ENCODE assay signal across 8 mouse cellular contexts in genomic region chr2:72038235-72038634, GRCm38 (mm10). TPM values are rescaled to one million over a fixed set of nuclear protein-coding genes. Genes with fewer than 3 reads are reported as not detected.
DNase-seq lines count a peak whose midpoint lies in the region; ATAC-seq and TF ChIP-seq lines count a peak whose summit lies in the region.

No protein-coding gene starts in this region.

- peak; percentile 90 for DNase-seq in hindbrain, embryonic 11.5 days (ENCODE audit: low spot score)
- DNase-seq in cerebellum, postnatal 10 days = peak; percentile 93 to 95
- peak; percentile 83 to 89 for DNase-seq in frontal cortex, postnatal 36 days (ENCODE audit: low spot score in 2 of 2)
- DNase-seq in kidney, adult 11 months = peak; percentile 55
- DNase-seq in left cerebral cortex, postnatal 36 days (ENCODE audit: low spot score in 2 of 2) = peak; percentile 76 to 84
- DNase-seq in midbrain, postnatal 0 days (ENCODE audit: low spot score) = peak; percentile 92
- DNase-seq in spleen, postnatal 10 days (ENCODE audit: low spot score in 2 of 2) = peak; percentile 53 to 79

- no peak for ATAC-seq in hindbrain, embryonic 11.5 days (ENCODE audit: low FRiP score)
- ATAC-seq in hindbrain, embryonic 13.5 days (ENCODE audit: low FRiP score) = no peak
- peak; percentile 38; the same call in 1 of the 2 replicates for ATAC-seq in midbrain, postnatal 0 days (ENCODE audit: low FRiP score)

- no peaks in the 10 kb centered on the region for H3K27me3 ChIP-seq in hindbrain, embryonic 11.5 days (ENCODE audit: control insufficient read depth, insufficient read depth, low read length)
- peaks cover 19% of the 10 kb centered on the region for H3K27me3 ChIP-seq in hindbrain, embryonic 13.5 days
- no peaks in the 10 kb centered on the region for H3K27me3 ChIP-seq in midbrain, postnatal 0 days (ENCODE audit: insufficient read depth, low read length)

- no peaks in the 10 kb centered on the region for H3K36me3 ChIP-seq in hindbrain, embryonic 11.5 days (ENCODE audit: control insufficient read depth, insufficient read depth, low read length)
- no peaks in the 10 kb centered on the region for H3K36me3 ChIP-seq in hindbrain, embryonic 13.5 days
- H3K36me3 ChIP-seq in midbrain, postnatal 0 days (ENCODE audit: insufficient read depth, low read length) = peaks cover 9% of the 10 kb centered on the region

- H3K9ac ChIP-seq in hindbrain, embryonic 11.5 days (ENCODE audit: low read depth, low read length) = no peak overlapping the region
- no peak overlapping the region for H3K9ac ChIP-seq in hindbrain, embryonic 13.5 days
- H3K9ac ChIP-seq in midbrain, postnatal 0 days (replicated peaks; ENCODE audit: low read length, poor library complexity, severe bottlenecking) = no peak overlapping the region

- intact Hi-C loops in left cerebral cortex, postnatal 36 days (cut with DNase I) = loop anchor here (2.0 to 10.0 kb wide), 4 partner anchors 111 to 357 kb away; no protein-coding TSS in a partner anchor

- no peak overlapping the region for H3K4me2 ChIP-seq in hindbrain, embryonic 11.5 days (replicated peaks; ENCODE audit: low read depth, low read length)
- no peak overlapping the region for H3K4me2 ChIP-seq in hindbrain, embryonic 13.5 days
- H3K4me2 ChIP-seq in midbrain, postnatal 0 days (ENCODE audit: low read depth, low read length, poor library complexity, severe bottlenecking) = no peak overlapping the region

- WGBS in hindbrain, embryonic 11.5 days = 41% methylated on average over 1 of the region's 1 CpGs
- 30% methylated on average over 1 of the region's 1 CpGs for WGBS in hindbrain, embryonic 13.5 days
- WGBS in midbrain, postnatal 0 days = 17% methylated on average over 1 of the region's 1 CpGs

- no peak overlapping the region for H3K4me3 ChIP-seq in hindbrain, embryonic 11.5 days (ENCODE audit: low read depth, low read length)
- no peak overlapping the region for H3K4me3 ChIP-seq in hindbrain, embryonic 13.5 days
- H3K4me3 ChIP-seq in midbrain, postnatal 0 days (ENCODE audit: low read depth, low read length) = no peak overlapping the region

- no peaks in the 10 kb centered on the region for H3K4me1 ChIP-seq in hindbrain, embryonic 11.5 days (replicated peaks; ENCODE audit: control insufficient read depth, insufficient read depth, low read length)
- no peaks in the 10 kb centered on the region; the same call in 1 of the 2 replicates for H3K4me1 ChIP-seq in hindbrain, embryonic 13.5 days (replicated peaks)
- no peaks in the 10 kb centered on the region for H3K4me1 ChIP-seq in midbrain, postnatal 0 days (ENCODE audit: insufficient read depth, low read length)

- no peak overlapping the region for H3K27ac ChIP-seq in hindbrain, embryonic 11.5 days (ENCODE audit: low read depth, low read length)
- no peak overlapping the region for H3K27ac ChIP-seq in hindbrain, embryonic 13.5 days
- 0 out of 2 replicates have a peak overlapping the region, but pooled peaks have one; percentile 3 for H3K27ac ChIP-seq in midbrain, postnatal 0 days (ENCODE audit: low read depth, low read length)

- H3K9me3 ChIP-seq in hindbrain, embryonic 11.5 days (ENCODE audit: control insufficient read depth, low read length) = no peaks in the 10 kb centered on the region
- no peaks in the 10 kb centered on the region for H3K9me3 ChIP-seq in hindbrain, embryonic 13.5 days
- no peaks in the 10 kb centered on the region for H3K9me3 ChIP-seq in midbrain, postnatal 0 days (ENCODE audit: low read length)

- peak; percentile 95 for TF ChIP-seq CTCF in midbrain, postnatal 0 days (IDR thresholded peaks at IDR 0.05)

RNA-seq across cellular contexts. Expression of gene Rapgef4, which starts 57.2 kb away (rescaled TPM):
- polyA plus RNA-seq in hindbrain, embryonic 11.5 days (2014; fragmentation: Nextera tagmentation; extraction: Ambion mirVana) = 2.3 and 2.9 TPM in 2 replicates
- polyA plus RNA-seq in hindbrain, embryonic 13.5 days (2015; fragmentation: Nextera tagmentation; extraction: Ambion mirVana) = 16.7 and 17.8 TPM in 2 replicates
- 100 to 1,000 TPM; 419 to 456 TPM for total RNA-seq in left cerebral cortex, postnatal 36 days (2021)
- 66.0 and 78.6 TPM in 2 replicates for total RNA-seq in midbrain, postnatal 0 days (2014; rRNA removed)
- polyA plus RNA-seq in midbrain, postnatal 0 days (2015; fragmentation: Nextera tagmentation; extraction: Ambion mirVana) = 44.6 and 48.5 TPM in 2 replicates
